Mouse (Mus musculus) CH12.LX (cell line): ENCODE results near the gene Trim54. TPM values are rescaled to one million over a fixed set of nuclear protein-coding genes. Genes with fewer than 3 reads are reported as not detected.

Experiments used
- DNase-seq: peaks from one replicate; pipeline ENCODE4 v3.0.0-alpha.2; 2013; ENCODE audit errors: extremely low read depth
- H3K27ac ChIP-seq: 2 replicates; pipeline ENCODE4 v1.5.1; 2012; ENCODE audit warnings: low read depth, mild to moderate bottlenecking, control low read depth, moderate library complexity; ENCODE audit not compliant: insufficient read depth
- H3K27me3 ChIP-seq: replicated peaks from 2 replicates; pipeline ENCODE3; 2012; ENCODE audit warnings: inconsistent platforms
- H3K36me3 ChIP-seq, 2 experiments: replicated peaks in 1 of 2; 2 replicates each; pipeline versions ENCODE3 to v1.6.1; 2012; ENCODE audit warnings: inconsistent platforms in 1 of 2, low read length in 1 of 2, mild to moderate bottlenecking in 1 of 2, mixed read lengths in 1 of 2, moderate library complexity in 1 of 2; ENCODE audit not compliant: control insufficient read depth in 1 of 2, insufficient read depth in 1 of 2
- H3K4me1 ChIP-seq, 2 experiments: 2 replicates each; pipeline ENCODE4 v1.6.1; 2012; ENCODE audit warnings: inconsistent platforms in 1 of 2, moderate library complexity in 1 of 2; ENCODE audit not compliant: insufficient read depth in 2 of 2, control insufficient read depth in 1 of 2
- H3K4me2 ChIP-seq: 2 replicates; pipeline ENCODE4 v1.6.1; 2012; ENCODE audit warnings: low read depth, mild to moderate bottlenecking, control low read depth; ENCODE audit not compliant: poor library complexity, insufficient read depth, severe bottlenecking
- H3K4me3 ChIP-seq, 3 experiments: fragments of 150-350 bp in 1 of 3; sonication (generic) in 1 of 3; replicated peaks in 1 of 3; 2 replicates each; pipeline versions ENCODE3 to v1.5.1; 2011 to 2012; ENCODE audit warnings: low read depth in 2 of 3, low read length in 2 of 3, mild to moderate bottlenecking in 2 of 3, moderate library complexity in 2 of 3, control low read depth in 1 of 3, improper control_type of control experiment in 1 of 3, inconsistent platforms in 1 of 3, mixed read lengths in 1 of 3; ENCODE audit not compliant: poor library complexity in 1 of 3
- H3K79me2 ChIP-seq: replicated peaks from 2 replicates; pipeline ENCODE4 v1.6.1; 2012; ENCODE audit warnings: mild to moderate bottlenecking, moderate library complexity; ENCODE audit not compliant: control insufficient read depth, poor library complexity, insufficient read depth, severe bottlenecking; ENCODE audit errors: extremely low read depth
- H3K9ac ChIP-seq: 2 replicates; pipeline ENCODE4 v1.6.1; 2012; ENCODE audit warnings: low read depth, mild to moderate bottlenecking, control low read depth, moderate library complexity; ENCODE audit not compliant: insufficient read depth
- H3K9me3 ChIP-seq: replicated peaks from 2 replicates; pipeline ENCODE3; 2012; ENCODE audit warnings: low read length, inconsistent platforms, mixed read lengths
- CHD1 ChIP-seq: IDR thresholded peaks from 2 replicates; pipeline ENCODE4 v1.6.1; 2012; ENCODE audit warnings: low read depth, low read length, improper control_type of control experiment, inconsistent platforms
- CHD2 ChIP-seq: IDR thresholded peaks from 2 replicates; pipeline ENCODE4 v1.6.1; 2011; ENCODE audit warnings: low read length, improper control_type of control experiment
- E2F4 ChIP-seq: IDR thresholded peaks from 2 replicates; pipeline ENCODE4 v1.6.1; 2011; ENCODE audit warnings: low read depth, low read length, improper control_type of control experiment; ENCODE audit not compliant: insufficient replicate concordance
- ELF1 ChIP-seq: IDR thresholded peaks from 2 replicates; pipeline ENCODE4 v1.6.1; 2014; ENCODE audit warnings: low read depth, mild to moderate bottlenecking, inconsistent platforms, low read length, improper control_type of control experiment
- EP300 ChIP-seq: IDR thresholded peaks from 2 replicates; pipeline ENCODE4 v1.6.1; 2011; ENCODE audit warnings: low read length, improper control_type of control experiment
- ETS1 ChIP-seq: conservative IDR thresholded peaks from 2 replicates; pipeline ENCODE4 v1.6.1; 2012; ENCODE audit warnings: low read depth, mild to moderate bottlenecking, inconsistent platforms, low read length, improper control_type of control experiment, moderate library complexity
- JUN ChIP-seq: IDR thresholded peaks from 2 replicates; pipeline ENCODE4 v1.6.1; 2011; ENCODE audit warnings: low read depth, mild to moderate bottlenecking, low read length, improper control_type of control experiment, moderate library complexity; ENCODE audit not compliant: insufficient read depth
- JUND ChIP-seq: conservative IDR thresholded peaks from 2 replicates; pipeline ENCODE4 v1.6.1; 2011; ENCODE audit warnings: low read depth, low read length, improper control_type of control experiment
- MAFK ChIP-seq: IDR thresholded peaks from 2 replicates; pipeline ENCODE4 v1.6.1; 2011; ENCODE audit warnings: low read length, improper control_type of control experiment; ENCODE audit not compliant: insufficient replicate concordance
- MAX ChIP-seq: IDR thresholded peaks from 2 replicates; pipeline ENCODE4 v1.6.1; 2011; ENCODE audit warnings: low read length, improper control_type of control experiment
- MAZ ChIP-seq: IDR thresholded peaks from 2 replicates; pipeline ENCODE4 v1.6.1; 2012; ENCODE audit warnings: low read depth, mild to moderate bottlenecking, inconsistent platforms, low read length, improper control_type of control experiment, moderate library complexity
- MEF2A ChIP-seq: IDR thresholded peaks from 2 replicates; pipeline ENCODE4 v1.6.1; 2014; ENCODE audit warnings: low read depth, mild to moderate bottlenecking, inconsistent platforms, low read length, improper control_type of control experiment, borderline replicate concordance
- MXI1 ChIP-seq: IDR thresholded peaks from 2 replicates; pipeline ENCODE4 v1.6.1; 2011; ENCODE audit warnings: mild to moderate bottlenecking, low read depth, low read length, improper control_type of control experiment
- MYC ChIP-seq: IDR thresholded peaks from 2 replicates; pipeline ENCODE4 v1.6.1; 2011; ENCODE audit warnings: low read depth, mild to moderate bottlenecking, improper control_type of control experiment, low read length
- NRF1 ChIP-seq: IDR thresholded peaks from 2 replicates; pipeline ENCODE4 v1.6.1; 2014; ENCODE audit warnings: low read depth, mild to moderate bottlenecking, inconsistent platforms, low read length, improper control_type of control experiment, moderate library complexity
- PAX5 ChIP-seq: IDR thresholded peaks from 2 replicates; pipeline ENCODE4 v1.6.1; 2012; ENCODE audit warnings: low read length, inconsistent platforms, mixed read lengths
- POLR2AphosphoS2 ChIP-seq: IDR thresholded peaks from 2 replicates; pipeline ENCODE4 v1.6.1; 2011; ENCODE audit warnings: low read depth, low read length, improper control_type of control experiment
- RAD21 ChIP-seq: IDR thresholded peaks from 2 replicates; pipeline ENCODE4 v1.6.1; 2011; ENCODE audit warnings: low read depth, mild to moderate bottlenecking, low read length, improper control_type of control experiment, moderate library complexity
- RCOR1 ChIP-seq: conservative IDR thresholded peaks from 2 replicates; pipeline ENCODE4 v1.6.1; 2012; ENCODE audit warnings: low read depth, mild to moderate bottlenecking, inconsistent platforms, low read length, improper control_type of control experiment
- SIN3A ChIP-seq: IDR thresholded peaks from 2 replicates; pipeline ENCODE4 v1.6.1; 2012; ENCODE audit warnings: low read length, improper control_type of control experiment, inconsistent platforms
- TBP ChIP-seq: conservative IDR thresholded peaks from 2 replicates; pipeline ENCODE4 v1.6.1; 2011; ENCODE audit warnings: low read depth, low read length, improper control_type of control experiment
- TCF12 ChIP-seq: IDR thresholded peaks from 2 replicates; pipeline ENCODE4 v1.6.1; 2014; ENCODE audit warnings: low read depth, mild to moderate bottlenecking, inconsistent platforms, low read length, improper control_type of control experiment
- ZKSCAN1 ChIP-seq: IDR thresholded peaks from 2 replicates; pipeline ENCODE4 v1.6.1; 2012; ENCODE audit warnings: low read depth, inconsistent platforms, low read length, improper control_type of control experiment, borderline replicate concordance
- ZMIZ1 ChIP-seq: IDR thresholded peaks from 2 replicates; pipeline ENCODE4 v1.6.1; 2012; ENCODE audit warnings: low read depth, mild to moderate bottlenecking, inconsistent platforms, low read length, improper control_type of control experiment
- dilution Hi-C: fragments of 300-500 bp; cut with MboI; formaldehyde crosslinking; loops from 2 replicates; pipeline ENCODE4 v1.14.3; 2020; ENCODE audit warnings: low sequenced_read_pairs; ENCODE audit not compliant: extremely low pct_unique_long_range_greater_than_20kb, extremely low pct_ligation_motif_present
- in situ Hi-C: fragments of 300-500 bp; cut with MboI; formaldehyde crosslinking; loops from 3 replicates; pipeline ENCODE4 v1.14.3; 2019; ENCODE audit warnings: low sequenced_read_pairs, low pct_ligation_motif_present, low pct_unique_long_range_greater_than_20kb, mixed read lengths
- polyA plus RNA-seq: library from polyadenylated mRNA; unstranded; fragments of >175 nt; gene quantifications from 2 replicates; pipeline ENCODE4 v1.2.1, GENCODE M21; 2012; ENCODE audit warnings: low read depth; ENCODE audit not compliant: insufficient read length
- total RNA-seq, 2 experiments: library from RNA; depleted of rRNA; stranded (reverse); fragments of 300-350 nt in 1 of 2; fragments of >200 nt in 1 of 2; gene quantifications; 2 replicates each; pipeline ENCODE4 v1.2.3; 2012 to 2014

Trim54 gene
- total and polyA plus RNA-seq, 3 experiments, result not detected

DNA sequence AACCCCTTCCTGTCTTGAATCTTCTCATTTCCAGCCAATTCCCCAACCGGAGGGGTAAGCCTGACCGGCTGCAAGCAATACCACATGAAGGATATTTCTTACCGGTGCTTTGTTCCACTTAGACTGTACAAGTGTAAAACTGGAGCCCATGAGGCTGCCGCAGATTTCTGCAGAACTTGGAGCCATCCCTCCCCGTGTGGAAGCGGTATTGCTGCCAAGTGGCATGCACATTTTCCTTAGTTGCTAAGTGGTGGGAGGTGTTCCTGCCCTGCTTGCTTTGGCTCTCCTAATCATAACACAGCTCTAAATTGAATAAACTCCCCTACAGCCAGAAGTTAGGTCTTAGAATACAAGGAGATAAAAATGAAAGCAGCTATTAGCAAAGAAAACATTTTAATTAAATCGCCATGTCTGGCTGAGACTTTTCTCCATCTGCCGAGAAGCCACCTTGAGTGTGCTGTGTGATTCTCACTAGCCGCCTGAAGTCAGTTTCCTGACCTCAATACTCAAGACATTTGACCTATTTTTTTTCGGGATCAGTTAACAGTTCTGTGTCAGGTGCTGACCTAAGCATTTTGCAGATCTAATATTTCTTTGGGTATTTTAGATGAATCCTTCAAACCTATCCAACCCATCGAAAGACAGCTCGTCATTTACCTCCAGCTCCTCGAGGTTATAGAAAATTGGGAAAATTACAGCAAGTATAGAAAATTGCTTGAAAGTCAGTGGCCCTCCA lies 36.3 kb upstream of the Trim54 start:
- Histone ChIP-seq H3K9me3 (no peaks in the 10 kb centered on the region), H3K9ac (no peak overlapping the region), H3K27me3 (no peaks in the 10 kb centered on the region), H3K79me2 (no peaks in the 10 kb centered on the region), H3K36me3 (peaks cover 43 to 58% of the 10 kb centered on the region in 2 experiments), H3K27ac (no peak overlapping the region), H3K4me3 (no peak overlapping the region), H3K4me2 (no peak overlapping the region), H3K4me1 (peaks cover 13 to 29% of the 10 kb centered on the region in 2 experiments)
- TF ChIP-seq JUN, result no peak
- TF ChIP-seq MAFK, result peak; percentile 76
- no peak for DNase-seq
- dilution Hi-C loops (no loop called here), in situ Hi-C loops (no loop called here)

GRCm38 (mm10) chr5:31080795-31081164 lies 35.7 kb upstream of the Trim54 start:
- peaks cover 13 to 29% of the 10 kb centered on the region in 2 experiments for H3K4me1 ChIP-seq
- TF ChIP-seq ETS1, result no peak
- TF ChIP-seq MAFK, result no peak
- TF ChIP-seq MAZ, result no peak
- no peak for TF ChIP-seq SIN3A
- TF ChIP-seq TBP, result no peak
- no peak for TF ChIP-seq TCF12
- no peak for TF ChIP-seq JUND
- no peak for TF ChIP-seq ZKSCAN1
- no peak for TF ChIP-seq EP300
- H3K36me3 ChIP-seq, result peaks cover 37 to 53% of the 10 kb centered on the region in 2 experiments
- H3K9me3 ChIP-seq, result no peaks in the 10 kb centered on the region
- in situ Hi-C loops (no loop called here), dilution Hi-C loops (no loop called here)
- no peak for DNase-seq
- H3K27me3 ChIP-seq, result peaks cover 2% of the 10 kb centered on the region
- H3K4me2 ChIP-seq, result no peak overlapping the region
- no peak overlapping the region for H3K4me3 ChIP-seq
- H3K27ac ChIP-seq, result no peak overlapping the region
- no peaks in the 10 kb centered on the region for H3K79me2 ChIP-seq
- H3K9ac ChIP-seq, result no peak overlapping the region

DNA sequence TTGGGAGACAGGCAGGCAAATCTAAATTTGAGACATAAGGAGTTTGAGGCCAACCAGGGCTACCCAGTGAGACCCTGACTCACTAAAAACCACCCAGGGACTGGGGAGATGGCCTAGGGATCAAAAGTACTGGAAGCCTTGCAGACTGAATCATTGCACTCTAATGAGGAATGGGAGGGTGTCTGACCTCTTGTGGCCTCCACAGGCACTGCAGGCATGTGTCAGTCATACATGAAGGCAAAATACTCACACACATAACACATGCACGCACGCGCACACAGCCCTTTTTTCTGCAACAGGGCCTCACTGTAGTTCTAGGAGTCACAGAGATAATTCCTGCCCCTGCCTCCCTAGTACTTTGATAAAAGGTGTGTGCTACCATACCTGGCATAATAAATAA lies 35.1 kb upstream of the Trim54 start:
- no peak overlapping the region for H3K9ac ChIP-seq
- DNase-seq, result peak; percentile 63
- H3K9me3 ChIP-seq, result no peaks in the 10 kb centered on the region
- no peak overlapping the region for H3K4me3 ChIP-seq
- H3K79me2 ChIP-seq, result no peaks in the 10 kb centered on the region
- peaks cover 8% of the 10 kb centered on the region for H3K27me3 ChIP-seq
- H3K4me2 ChIP-seq, result no peak overlapping the region
- dilution Hi-C loops (no loop called here), in situ Hi-C loops (no loop called here)
- H3K4me1 ChIP-seq, result peaks cover 13 to 29% of the 10 kb centered on the region in 2 experiments
- H3K36me3 ChIP-seq, result peaks cover 31 to 47% of the 10 kb centered on the region in 2 experiments
- no peak overlapping the region for H3K27ac ChIP-seq
- no peak for TF ChIP-seq E2F4
- TF ChIP-seq RCOR1, result no peak
- no peak for TF ChIP-seq ZMIZ1
- no peak for TF ChIP-seq TBP
- no peak for TF ChIP-seq NRF1
- no peak for TF ChIP-seq JUND
- no peak for TF ChIP-seq POLR2AphosphoS2
- TF ChIP-seq ELF1, result no peak
- TF ChIP-seq ZKSCAN1, result no peak
- TF ChIP-seq CHD1, result no peak
- TF ChIP-seq CHD2, result no peak
- no peak for TF ChIP-seq PAX5
- TF ChIP-seq MEF2A, result no peak
- no peak; the same call in 1 of the 2 replicates for TF ChIP-seq MAX
- peak; percentile 39 for TF ChIP-seq RAD21
- no peak for TF ChIP-seq ETS1
- TF ChIP-seq MXI1, result no peak
- 0 out of 2 replicates have a peak, but pooled peaks have one; percentile 28 for TF ChIP-seq MYC
